Mouse (Mus musculus) bone marrow macrophage, adult 2 months (primary cell): ENCODE measurements around the gene Pafah1b3. TPM values are rescaled to one million over a fixed set of nuclear protein-coding genes. Genes with fewer than 3 reads are reported as not detected.

Experiments
- H3K27ac ChIP-seq: 2 replicates; pipeline ENCODE4 v1.5.1; 2012; ENCODE audit warnings: low read depth, low read length; ENCODE audit not compliant: insufficient read depth
- H3K4me1 ChIP-seq: 2 replicates; pipeline ENCODE4 v1.6.1; 2012; ENCODE audit warnings: low read length; ENCODE audit not compliant: control insufficient read depth, insufficient read depth
- H3K4me3 ChIP-seq: 2 replicates; pipeline ENCODE4 v1.5.1; 2012; ENCODE audit warnings: mild to moderate bottlenecking, low read length, moderate library complexity; ENCODE audit not compliant: insufficient read depth
- CTCF ChIP-seq: IDR thresholded peaks from 2 replicates; pipeline ENCODE4 v1.5.1; 2012; ENCODE audit warnings: low read depth, mild to moderate bottlenecking, low read length, moderate library complexity
- POLR2A ChIP-seq: IDR thresholded peaks from 2 replicates; pipeline ENCODE4 v1.6.1; 2012; ENCODE audit warnings: mild to moderate bottlenecking, low read depth, low read length, borderline replicate concordance
- polyA plus RNA-seq: library from polyadenylated mRNA; stranded (reverse); fragments of >200 nt; gene quantifications from 2 replicates; pipeline ENCODE4 v1.2.4, GENCODE M21; 2012; ENCODE audit not compliant: missing spikeins, insufficient read depth, insufficient read length

Gene Pafah1b3
- polyA plus RNA-seq, 1 experiment: 35.5 TPM

- TF ChIP-seq POLR2A (no peak), CTCF (no peak)
- Histone ChIP-seq H3K27ac (peak overlapping the region; percentile 74), H3K4me1 (peaks cover 21% of the 10 kb centered on the region), H3K4me3 (peak overlapping the region; percentile 85)
These were observed 14.1 kb downstream of the Pafah1b3 start for GRCm38 (mm10) chr7:25283637-25284036.

- peak overlapping the region; percentile 74 for H3K27ac ChIP-seq
- H3K4me1 ChIP-seq: peaks cover 23% of the 10 kb centered on the region
- no peak for TF ChIP-seq POLR2A
- peak overlapping the region; percentile 85 for H3K4me3 ChIP-seq
These were observed 15.0 kb downstream of the Pafah1b3 start for GRCm38 (mm10) chr7:25282731-25283211.

DNA sequence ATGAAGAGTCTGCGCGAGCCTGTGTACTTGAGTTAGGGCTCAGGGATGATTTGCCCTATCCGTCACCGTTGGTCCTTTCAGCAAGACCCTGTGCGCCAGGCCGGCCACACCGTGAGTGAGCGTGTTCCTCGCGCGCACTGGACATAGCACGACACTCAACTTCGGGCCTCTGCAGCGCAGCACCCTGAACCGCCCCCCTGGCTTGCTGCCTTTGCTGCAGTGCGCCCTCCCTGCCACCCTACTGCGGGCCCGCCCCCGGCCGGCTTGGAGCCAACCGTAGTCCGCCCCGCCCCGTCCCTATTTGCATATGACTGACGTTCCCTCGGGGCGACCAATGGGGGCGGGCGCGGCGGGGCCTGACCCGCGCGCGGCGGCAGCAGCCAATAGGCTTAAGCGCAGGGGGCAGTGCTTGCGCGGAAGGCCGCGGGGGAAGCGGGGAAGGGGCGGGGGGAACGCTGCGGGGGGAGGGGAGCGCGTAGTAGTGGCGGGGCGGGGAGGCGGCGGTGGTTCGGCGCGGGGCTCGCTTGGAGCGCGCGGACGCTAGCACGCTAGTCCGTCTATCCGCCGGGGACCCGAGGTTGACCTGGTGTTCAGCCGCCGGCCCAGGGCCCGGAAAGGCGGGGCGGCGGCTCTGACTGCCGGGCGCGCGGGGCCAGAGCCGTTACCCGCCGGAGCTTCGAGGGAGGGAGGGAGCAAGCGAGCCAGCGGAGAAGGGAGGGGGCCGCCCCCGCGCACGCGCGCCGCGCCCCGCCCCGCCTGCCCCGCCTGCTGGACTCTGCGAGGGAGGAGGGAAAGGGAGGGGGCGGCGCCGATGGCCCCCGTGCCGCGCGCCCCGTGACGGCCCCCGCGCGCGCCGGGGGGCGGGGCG, 15.8 kb downstream of the Pafah1b3 start:
- peaks cover 29% of the 10 kb centered on the region for H3K4me1 ChIP-seq

GRCm38 (mm10) chr7:25281166-25281733, 16.5 kb downstream of the Pafah1b3 start:
- peak overlapping the region; percentile 99 for H3K27ac ChIP-seq
- peak overlapping the region; percentile 75 for H3K4me3 ChIP-seq
- TF ChIP-seq POLR2A (no peak), CTCF (no peak)
- H3K4me1 ChIP-seq: peaks cover 37% of the 10 kb centered on the region

More for the DNA sequence above, 15.8 kb downstream of the Pafah1b3 start:
- Histone ChIP-seq H3K27ac (peak overlapping the region; percentile 99), H3K4me3 (peak overlapping the region; percentile 75)
- TF ChIP-seq CTCF: no peak
- TF ChIP-seq POLR2A: no peak

DNA sequence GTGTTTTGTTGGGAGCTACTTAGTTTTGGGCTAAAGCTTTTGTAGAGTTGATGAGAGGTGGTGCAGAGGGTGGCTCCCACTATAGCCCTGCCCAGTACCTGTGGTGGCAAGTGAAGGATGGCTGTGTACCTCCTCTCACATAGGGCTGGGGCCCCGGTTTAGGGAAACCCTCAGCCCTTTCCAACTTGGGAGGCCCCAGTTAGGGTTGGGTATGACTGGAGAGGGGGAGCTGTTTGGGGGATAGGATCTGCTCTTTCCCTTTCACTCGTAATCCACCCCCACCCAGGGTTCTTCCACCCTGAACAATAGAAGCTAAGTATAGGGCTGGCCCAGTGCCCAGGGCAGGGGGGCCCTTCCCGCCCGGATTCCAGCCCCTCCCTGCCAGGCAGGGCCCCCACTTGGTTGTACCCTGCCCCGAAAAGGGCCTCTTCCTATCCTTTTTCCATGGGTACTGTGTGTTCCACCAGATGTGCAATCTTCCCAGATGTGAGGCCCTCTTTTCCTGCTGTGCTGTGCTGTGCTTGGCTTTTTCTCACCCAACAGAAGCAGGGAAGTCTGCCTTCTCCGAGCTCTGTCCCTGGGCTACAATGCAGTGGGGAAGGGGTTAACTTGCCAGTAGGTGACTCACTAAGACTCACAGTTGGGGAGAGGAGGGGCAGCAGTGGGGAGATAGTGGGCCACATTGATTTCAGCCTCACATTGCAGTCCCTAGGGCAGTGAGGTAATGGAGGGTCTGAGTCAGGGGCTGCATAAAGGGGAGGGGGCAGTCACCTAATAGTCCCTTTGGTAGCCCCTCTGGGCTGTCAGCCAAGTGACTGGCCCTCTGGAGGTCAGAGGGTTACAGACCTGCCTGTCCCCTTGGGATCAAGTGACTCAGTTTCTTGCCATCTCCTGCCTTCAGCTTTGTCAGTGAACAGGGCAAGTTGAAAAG, 17.7 kb downstream of the Pafah1b3 start:
- Histone ChIP-seq H3K4me1 (peaks cover 45% of the 10 kb centered on the region), H3K27ac (peak overlapping the region; percentile 99), H3K4me3 (peak overlapping the region; percentile 75)
- no peak; the same call in 1 of the 2 replicates for TF ChIP-seq POLR2A
- TF ChIP-seq CTCF: no peak

GRCm38 (mm10) chr7:25279076-25279860, 18.5 kb downstream of the Pafah1b3 start:
- Histone ChIP-seq H3K4me1 (peaks cover 45% of the 10 kb centered on the region), H3K4me3 (peak overlapping the region; percentile 75), H3K27ac (peak overlapping the region; percentile 99)
- TF ChIP-seq POLR2A (no peak), CTCF (no peak)

- no peak for TF ChIP-seq POLR2A
- TF ChIP-seq CTCF: no peak
- peak overlapping the region; percentile 75 for H3K4me3 ChIP-seq
- peak overlapping the region; percentile 99 for H3K27ac ChIP-seq
- peaks cover 45% of the 10 kb centered on the region for H3K4me1 ChIP-seq
These were observed 19.3 kb downstream of the Pafah1b3 start for GRCm38 (mm10) chr7:25278341-25279075.

DNA sequence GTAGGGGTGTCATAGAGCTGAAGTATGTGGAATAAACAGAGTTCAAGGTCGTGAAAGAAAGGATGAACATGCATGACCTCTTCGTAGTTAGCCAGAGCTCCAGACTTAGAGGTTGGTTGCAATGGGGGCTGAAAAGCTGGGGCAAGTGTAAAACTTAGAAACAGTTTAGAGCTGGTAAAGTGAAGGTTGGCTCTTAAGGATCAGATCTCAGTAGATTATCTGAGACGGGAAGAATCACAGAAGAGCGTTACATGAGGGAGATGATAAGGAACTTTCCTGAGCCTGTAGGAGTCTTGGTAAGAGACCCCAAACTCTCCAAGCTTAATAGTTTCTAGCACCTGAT, 19.8 kb downstream of the Pafah1b3 start:
- Histone ChIP-seq H3K27ac (peak overlapping the region; percentile 99), H3K4me1 (peaks cover 45% of the 10 kb centered on the region), H3K4me3 (peak overlapping the region; percentile 75)
- TF ChIP-seq CTCF (no peak), POLR2A (no peak)
